Mouse (Mus musculus): ENCODE measurements at regions not wholly inside any gene's neighbourhood (a gene's known extent, or its start where the extent isn't known, plus 50 kb on each side); places are given as distances from the start of the nearest gene placed in this dataset.

DNA sequence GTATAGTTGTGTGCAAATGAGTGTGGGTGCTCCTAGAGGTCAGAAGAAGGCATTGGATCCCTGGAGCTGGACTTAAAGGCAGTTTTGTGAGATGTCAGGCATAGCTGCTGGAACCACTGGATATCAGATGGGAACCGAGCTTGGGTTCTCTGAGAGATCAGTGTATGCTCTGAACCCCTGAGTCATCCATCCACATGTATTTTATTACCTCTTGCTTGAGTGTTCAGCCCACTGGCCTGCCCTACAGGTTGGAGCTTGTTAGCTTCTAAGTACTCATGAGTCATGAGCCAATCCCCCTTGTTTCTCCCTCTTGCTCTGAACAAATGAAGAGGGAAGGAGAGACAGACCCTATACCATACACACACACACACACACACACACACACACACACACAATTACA lies 119.4 kb upstream of the Gdnf start:
- DNase-seq (ENCODE audit: low spot score in 2 of 2), result no peak

DNA sequence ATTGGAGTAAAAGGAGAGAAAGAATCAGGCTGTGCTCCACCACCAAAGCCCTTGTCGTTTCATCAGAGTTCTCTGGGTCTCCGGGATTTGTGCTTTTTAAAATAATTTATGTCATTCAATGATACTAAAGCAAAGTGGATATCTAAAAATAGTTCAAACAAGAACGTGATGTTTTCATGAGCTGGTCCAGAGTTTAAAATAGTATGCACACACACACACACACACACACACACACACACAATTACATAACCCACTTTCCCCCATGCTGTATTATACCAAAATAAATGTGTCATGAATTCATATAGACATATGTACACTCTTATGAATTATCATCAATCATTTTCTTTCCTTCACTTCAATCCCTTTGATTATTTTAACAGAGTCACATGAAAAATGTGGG lies 118.5 kb upstream of the Gdnf start:
- no peak for DNase-seq (ENCODE audit: low spot score in 2 of 2)

DNA sequence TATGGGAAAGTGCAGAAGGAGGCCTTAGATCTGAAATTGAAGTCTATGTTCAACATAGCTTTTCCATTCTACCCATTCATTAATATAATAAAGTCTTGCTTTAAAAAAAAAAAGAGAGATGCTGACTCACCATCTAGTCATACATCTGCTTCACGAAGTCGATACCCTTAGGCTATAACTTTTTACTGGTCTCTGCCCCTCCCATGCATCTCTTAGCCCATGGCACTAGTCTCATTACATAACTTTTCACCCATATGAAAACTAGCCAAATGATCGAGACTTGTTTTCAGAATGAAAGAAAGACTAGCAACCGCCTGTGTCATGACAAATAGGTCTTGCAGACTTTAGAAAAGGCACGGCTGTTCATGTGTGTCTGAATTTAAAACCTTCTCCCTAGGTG lies 116.6 kb upstream of the Gdnf start:
- no peak for DNase-seq (ENCODE audit: low spot score in 2 of 2)

DNA sequence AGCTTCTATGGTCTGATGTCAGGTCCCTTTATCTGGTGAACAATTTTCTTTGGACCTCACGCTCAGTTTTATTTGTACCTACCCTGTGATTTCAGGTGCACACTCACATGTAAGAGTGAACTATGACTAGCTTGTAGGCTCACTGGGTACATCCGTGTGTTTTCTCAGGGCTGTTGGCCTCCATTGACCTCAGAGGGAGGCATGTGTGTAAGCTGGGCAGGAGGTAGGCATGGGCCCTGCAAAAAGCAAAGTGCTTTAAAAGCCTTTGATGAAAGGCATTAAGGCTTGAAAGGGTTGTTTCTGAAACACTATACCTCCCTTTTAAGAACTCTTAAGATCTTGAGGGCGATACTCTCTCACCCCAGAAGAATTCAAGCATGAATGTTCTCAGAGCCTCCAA lies 112.9 kb upstream of the Gdnf start:
- DNase-seq (ENCODE audit: low spot score in 2 of 2), result no peak

DNA sequence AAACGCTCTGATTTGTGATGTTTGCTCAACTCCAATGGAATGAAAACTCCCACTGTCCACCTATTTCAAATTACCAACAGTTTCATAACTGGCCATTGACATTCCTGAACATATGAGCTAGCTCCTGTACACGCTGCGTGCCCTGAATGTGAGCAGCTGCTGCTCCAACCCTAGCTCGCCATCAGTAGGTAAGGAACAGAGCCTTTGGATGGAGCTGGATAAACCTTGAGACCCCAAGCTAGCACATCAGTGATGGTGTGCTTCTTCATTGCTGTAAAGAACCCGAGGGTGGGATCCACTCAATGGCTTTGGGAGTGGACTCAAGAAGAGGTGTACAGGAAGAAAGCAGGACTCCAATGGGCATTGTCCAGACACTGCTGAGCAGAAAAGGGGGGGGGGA lies 101.8 kb upstream of the Gdnf start:
- DNase-seq (ENCODE audit: low spot score in 2 of 2), result no peak

DNA sequence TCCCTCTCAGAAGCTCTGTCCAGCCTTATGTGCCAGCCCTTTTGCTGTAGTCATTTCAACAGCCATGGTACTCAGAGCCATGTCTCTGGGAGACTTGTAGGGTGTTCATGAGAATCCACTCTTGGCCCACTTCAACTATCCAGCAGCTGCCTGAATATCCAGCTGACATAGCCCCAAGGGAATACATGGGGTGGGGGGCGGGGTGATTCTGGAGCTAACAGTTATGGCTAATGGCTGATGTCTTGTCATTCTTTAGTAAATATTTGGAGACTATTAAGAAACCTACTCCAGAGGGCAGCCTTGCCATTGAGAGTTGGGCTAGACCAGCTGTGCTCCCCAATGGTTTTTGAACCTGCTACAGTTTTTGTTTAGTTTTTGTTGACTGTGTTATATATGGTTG lies 96.0 kb upstream of the Gdnf start:
- no peak for DNase-seq (ENCODE audit: low spot score in 2 of 2)

DNA sequence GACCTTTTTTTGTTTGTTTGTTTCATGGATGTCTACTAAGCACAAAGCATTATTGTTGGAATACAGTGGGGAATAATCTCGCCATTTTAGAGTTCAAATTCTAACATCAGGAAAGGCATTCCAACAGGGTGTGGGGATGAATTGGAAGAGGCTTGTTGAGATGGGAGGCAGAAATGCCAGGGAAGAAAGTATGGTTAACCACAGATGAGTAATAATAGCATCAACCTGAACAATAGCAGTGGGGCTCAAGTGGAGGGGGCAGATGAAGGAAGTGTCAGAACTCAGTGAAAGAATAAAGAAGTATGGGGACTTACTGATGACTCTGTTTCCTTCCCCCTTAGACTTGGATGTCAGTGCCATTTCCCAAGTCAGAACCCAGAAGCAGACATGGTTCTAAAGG lies 94.5 kb upstream of the Gdnf start:
- DNase-seq (ENCODE audit: low spot score in 2 of 2), result no peak

DNA sequence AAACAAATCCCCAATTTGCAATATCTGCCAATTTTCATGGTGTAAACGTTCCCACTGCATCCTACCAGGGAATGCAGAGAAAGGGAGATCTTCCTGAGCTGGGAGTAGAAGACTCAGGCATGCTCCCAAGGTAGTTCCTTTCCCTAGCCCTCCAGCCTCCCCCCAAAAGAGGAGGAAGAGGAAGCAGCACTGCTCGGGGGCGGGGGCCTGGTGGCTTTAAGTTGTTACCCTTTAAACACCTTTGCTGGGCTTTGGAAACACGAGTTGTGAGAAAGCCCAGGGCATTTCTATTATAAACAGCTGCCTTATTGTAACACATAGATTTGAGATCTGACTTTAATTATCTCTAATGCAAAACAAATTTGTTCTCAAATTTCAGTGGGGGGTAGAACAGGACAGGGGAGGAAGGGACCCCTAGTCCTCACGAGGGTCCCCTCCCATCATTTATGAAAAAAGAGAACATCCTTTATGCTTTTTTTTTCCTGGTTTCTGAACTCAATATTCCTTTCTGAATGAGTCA lies 87.4 kb upstream of the Gdnf start:
- no peak for DNase-seq (ENCODE audit: low spot score in 2 of 2)

DNA sequence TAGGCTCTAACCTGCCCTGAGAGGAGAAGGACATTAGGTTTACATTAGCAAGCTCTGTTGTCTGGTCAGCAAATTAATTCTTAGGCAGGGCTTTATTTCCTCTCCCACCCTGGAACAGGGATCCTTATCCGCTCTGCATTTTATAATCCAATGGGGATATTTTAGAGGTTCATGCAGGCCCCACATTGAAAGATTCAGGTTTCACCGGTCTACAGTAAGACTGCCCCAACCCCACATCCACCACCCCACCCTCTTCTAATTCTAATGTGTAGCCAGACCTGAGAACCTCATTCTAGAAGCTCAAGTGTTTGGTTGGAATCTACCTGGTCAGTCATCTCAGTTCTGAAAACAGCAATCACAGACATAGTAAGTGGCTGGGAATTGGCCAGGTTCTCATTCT lies 86.9 kb upstream of the Gdnf start:
- DNase-seq (ENCODE audit: low spot score in 2 of 2), result no peak

DNA sequence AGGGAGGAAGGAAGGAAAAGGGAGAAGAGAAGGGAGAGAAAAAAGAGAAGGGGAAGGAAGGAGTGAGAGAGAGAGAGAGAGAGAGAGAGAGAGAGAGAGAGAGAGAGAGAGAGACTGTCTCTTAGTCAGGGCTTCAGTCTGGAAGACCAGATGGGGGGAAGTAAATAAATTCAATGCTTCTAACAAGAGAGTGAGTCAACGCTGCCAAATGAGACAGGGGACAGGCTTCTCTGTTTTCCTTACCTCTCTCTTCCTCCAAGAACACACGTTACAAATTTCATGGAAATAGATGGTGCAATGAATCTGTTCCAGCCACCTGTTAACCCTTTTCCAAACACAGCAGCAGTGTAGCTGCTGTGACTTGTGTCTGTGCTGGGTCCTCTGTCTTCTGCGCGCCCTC lies 85.1 kb upstream of the Gdnf start:
- no peak for DNase-seq (ENCODE audit: low spot score in 2 of 2)

DNA sequence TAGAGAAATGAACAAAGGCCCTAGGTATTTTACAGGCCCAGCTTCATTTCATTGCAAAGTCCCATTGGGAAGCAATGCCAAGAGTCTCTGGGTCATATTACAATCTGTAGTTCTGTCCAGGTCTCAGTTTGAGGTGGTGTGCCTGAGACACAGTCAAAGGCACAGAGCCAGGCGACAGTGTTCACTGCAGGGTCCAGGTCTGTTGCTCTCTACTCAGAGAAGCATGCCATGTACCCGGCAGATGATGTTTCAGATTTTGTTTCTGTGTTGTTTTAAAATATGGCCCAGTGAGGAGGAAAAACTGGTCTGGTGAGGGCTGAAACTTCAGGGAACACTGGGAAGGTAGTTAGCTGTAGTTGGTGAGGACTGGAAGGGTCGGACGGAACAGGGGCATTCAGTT lies 63.1 kb upstream of the Gdnf start:
- DNase-seq (ENCODE audit: low spot score in 2 of 2), result no peak

DNA sequence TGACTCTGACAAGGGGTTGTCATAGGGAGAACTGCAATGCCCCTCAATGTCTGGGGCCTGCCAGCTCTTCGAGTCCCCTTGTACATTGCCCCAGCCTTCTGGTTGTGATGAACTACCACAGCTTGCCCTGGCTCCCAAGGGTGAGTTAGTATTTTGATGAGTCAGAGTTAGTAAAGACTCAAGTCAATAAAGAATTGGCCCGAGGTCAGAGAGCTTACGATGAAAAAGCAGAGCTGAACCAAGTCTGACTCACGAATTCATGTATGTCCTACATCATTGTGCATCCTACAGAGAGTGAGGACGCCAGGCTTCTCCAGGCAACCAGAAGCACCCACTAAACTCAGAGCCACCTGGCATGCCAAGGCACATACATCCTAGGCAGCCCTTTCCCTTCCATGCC lies 60.2 kb upstream of the Gdnf start:
- no peak for DNase-seq (ENCODE audit: low spot score in 2 of 2)

All from left cerebral cortex, adult 8-10 months (tissue).